Mouse (Mus musculus): ENCODE measurements around the gene Slc17a7. TPM values are rescaled to one million over a fixed set of nuclear protein-coding genes. Genes with fewer than 3 reads are reported as not detected.

The Slc17a7 gene
- total and polyA plus RNA-seq, 3 experiments, result 0.11 TPM; not detected in 2

GRCm38 (mm10) chr7:45212356-45212755, 48.6 kb downstream of the Slc17a7 start:
- no peak for TF ChIP-seq MEF2A (IDR thresholded peaks at IDR 0.05; ENCODE audit: borderline replicate concordance, low read depth, low read length)
- TF ChIP-seq ZNF384 (IDR thresholded peaks at IDR 0.05; ENCODE audit: low read depth, low read length), result peak; percentile 6; the same call in 1 of the 2 replicates
- Histone ChIP-seq H3K4me1 (ENCODE audit: control insufficient read depth in 1 of 2, insufficient read depth in 2 of 2) (peaks cover 9 to 33% of the 10 kb centered on the region in 2 experiments; a peak in 3 of 4 replicates), H3K79me2 (replicated peaks; ENCODE audit: control insufficient read depth, extremely low read depth, insufficient read depth, poor library complexity, severe bottlenecking) (no peaks in the 10 kb centered on the region), H3K36me3 (replicated peaks in 1 of 2; ENCODE audit: control insufficient read depth in 1 of 2, insufficient read depth in 1 of 2, low read length in 1 of 2) (no peaks in the 10 kb centered on the region), H3K27me3 (replicated peaks) (peaks cover 24% of the 10 kb centered on the region), H3K4me2 (ENCODE audit: insufficient read depth, low read depth, poor library complexity, severe bottlenecking) (peak overlapping the region; percentile 58; the same call in 1 of the 2 replicates), H3K9me3 (replicated peaks; ENCODE audit: low read length) (peaks cover 8% of the 10 kb centered on the region), H3K9ac (ENCODE audit: insufficient read depth, low read depth) (no peak overlapping the region), H3K27ac (ENCODE audit: insufficient read depth, low read depth) (no peak overlapping the region), H3K4me3 (replicated peaks in 1 of 3; ENCODE audit: low read depth in 2 of 3, low read length in 2 of 3, poor library complexity in 1 of 3) (no peak overlapping the region)
- in situ Hi-C loops (cut with MboI; ENCODE audit: low pct_ligation_motif_present, low pct_unique_long_range_greater_than_20kb, low sequenced_read_pairs), result no loop called here
- DNase-seq (ENCODE audit: extremely low read depth), result no peak
- dilution Hi-C loops (cut with MboI; ENCODE audit: extremely low pct_ligation_motif_present, extremely low pct_unique_long_range_greater_than_20kb, low sequenced_read_pairs), result no loop called here

GRCm38 (mm10) chr7:45213708-45214107, 50.0 kb downstream of the Slc17a7 start:
- in situ Hi-C loops (cut with MboI; ENCODE audit: low pct_ligation_motif_present, low pct_unique_long_range_greater_than_20kb, low sequenced_read_pairs), result no loop called here

GRCm38 (mm10) chr7:45215673-45216441, 52.1 kb downstream of the Slc17a7 start, which contains the start of gene Tead2:
Gene Tead2 (plus strand): TSS chr7:45215753.
- Histone ChIP-seq H3K4me1 (ENCODE audit: control insufficient read depth in 1 of 2, insufficient read depth in 2 of 2) (peaks cover 16 to 53% of the 10 kb centered on the region in 2 experiments), H3K9me3 (replicated peaks; ENCODE audit: low read length) (no peaks in the 10 kb centered on the region), H3K4me3 (replicated peaks in 1 of 3; ENCODE audit: low read depth in 2 of 3, low read length in 2 of 3, poor library complexity in 1 of 3) (no peak within 1 kb of the TSS), H3K36me3 (replicated peaks in 1 of 2; ENCODE audit: control insufficient read depth in 1 of 2, insufficient read depth in 1 of 2, low read length in 1 of 2) (no peaks in the 10 kb centered on the region), H3K4me2 (ENCODE audit: insufficient read depth, low read depth, poor library complexity, severe bottlenecking) (no peak within 1 kb of the TSS), H3K27me3 (replicated peaks) (peaks cover 11% of the 10 kb centered on the region), H3K27ac (ENCODE audit: insufficient read depth, low read depth) (no peak within 1 kb of the TSS), H3K79me2 (replicated peaks; ENCODE audit: control insufficient read depth, extremely low read depth, insufficient read depth, poor library complexity, severe bottlenecking) (no peaks in the 10 kb centered on the region), H3K9ac (ENCODE audit: insufficient read depth, low read depth) (no peak within 1 kb of the TSS)
- in situ Hi-C loops (cut with MboI; ENCODE audit: low pct_ligation_motif_present, low pct_unique_long_range_greater_than_20kb, low sequenced_read_pairs) (no loop called here), dilution Hi-C loops (cut with MboI; ENCODE audit: extremely low pct_ligation_motif_present, extremely low pct_unique_long_range_greater_than_20kb, low sequenced_read_pairs) (no loop called here)
- DNase-seq (ENCODE audit: extremely low read depth), result no peak
- TF ChIP-seq ZNF384 (IDR thresholded peaks at IDR 0.05; ENCODE audit: low read depth, low read length), result no peak
- no peak for TF ChIP-seq UBTF (IDR thresholded peaks at IDR 0.05; ENCODE audit: low read depth, low read length)
- no peak for TF ChIP-seq EP300 (IDR thresholded peaks at IDR 0.05; ENCODE audit: low read length)
- no peak for TF ChIP-seq MAZ (IDR thresholded peaks at IDR 0.05; ENCODE audit: low read depth, low read length)
- TF ChIP-seq IRF4 (IDR thresholded peaks at IDR 0.05; ENCODE audit: low read depth, low read length), result no peak
- TF ChIP-seq TBP (conservative IDR thresholded peaks at IDR 0.05; ENCODE audit: low read depth, low read length), result no peak
- no peak for TF ChIP-seq MEF2A (IDR thresholded peaks at IDR 0.05; ENCODE audit: borderline replicate concordance, low read depth, low read length)
- no peak for TF ChIP-seq CHD1 (IDR thresholded peaks at IDR 0.05; ENCODE audit: low read depth, low read length)
- no peak for TF ChIP-seq KAT2A (IDR thresholded peaks at IDR 0.05; ENCODE audit: insufficient replicate concordance, low read length)
- no peak for TF ChIP-seq GABPA (IDR thresholded peaks at IDR 0.05; ENCODE audit: insufficient replicate concordance, low read depth, low read length)

More at GRCm38 (mm10) chr7:45213708-45214107, 50.0 kb downstream of the Slc17a7 start:
- Histone ChIP-seq H3K4me2 (ENCODE audit: insufficient read depth, low read depth, poor library complexity, severe bottlenecking) (no peak overlapping the region), H3K9me3 (replicated peaks; ENCODE audit: low read length) (peaks cover under 1% of the 10 kb centered on the region), H3K27ac (ENCODE audit: insufficient read depth, low read depth) (no peak overlapping the region), H3K4me1 (ENCODE audit: control insufficient read depth in 1 of 2, insufficient read depth in 2 of 2) (peaks cover 9 to 34% of the 10 kb centered on the region in 2 experiments; a peak in 3 of 4 replicates), H3K27me3 (replicated peaks) (peaks cover 24% of the 10 kb centered on the region), H3K79me2 (replicated peaks; ENCODE audit: control insufficient read depth, extremely low read depth, insufficient read depth, poor library complexity, severe bottlenecking) (no peaks in the 10 kb centered on the region), H3K4me3 (replicated peaks in 1 of 3; ENCODE audit: low read depth in 2 of 3, low read length in 2 of 3, poor library complexity in 1 of 3) (no peak overlapping the region), H3K9ac (ENCODE audit: insufficient read depth, low read depth) (no peak overlapping the region), H3K36me3 (replicated peaks in 1 of 2; ENCODE audit: control insufficient read depth in 1 of 2, insufficient read depth in 1 of 2, low read length in 1 of 2) (no peaks in the 10 kb centered on the region)
- no peak for DNase-seq (ENCODE audit: extremely low read depth)
- dilution Hi-C loops (cut with MboI; ENCODE audit: extremely low pct_ligation_motif_present, extremely low pct_unique_long_range_greater_than_20kb, low sequenced_read_pairs), result no loop called here
- TF ChIP-seq IRF4 (IDR thresholded peaks at IDR 0.05; ENCODE audit: low read depth, low read length) (no peak), MAZ (IDR thresholded peaks at IDR 0.05; ENCODE audit: low read depth, low read length) (no peak), CHD1 (IDR thresholded peaks at IDR 0.05; ENCODE audit: low read depth, low read length) (no peak), CTCF (conservative IDR thresholded peaks at IDR 0.05 in 1 of 2, IDR thresholded peaks at IDR 0.05 in 1 of 2; ENCODE audit: low read depth in 2 of 2, low read length in 2 of 2) (no peak), GABPA (IDR thresholded peaks at IDR 0.05; ENCODE audit: insufficient replicate concordance, low read depth, low read length) (no peak), CHD2 (IDR thresholded peaks at IDR 0.05; ENCODE audit: low read length) (no peak), USF2 (conservative IDR thresholded peaks at IDR 0.05; ENCODE audit: low read depth, low read length) (no peak), ETS1 (conservative IDR thresholded peaks at IDR 0.05; ENCODE audit: low read depth, low read length) (no peak), MAFK (IDR thresholded peaks at IDR 0.05; ENCODE audit: insufficient replicate concordance, low read length) (no peak), ZC3H11A (IDR thresholded peaks at IDR 0.05; ENCODE audit: low read depth, low read length) (no peak), ZNF384 (IDR thresholded peaks at IDR 0.05; ENCODE audit: low read depth, low read length) (no peak)
